Mouse (Mus musculus) CD4-positive helper T cell, adult 2 months (primary cell): Measurements from ENCODE around the gene Mrps18c.

Experiments
- DNase-seq: peaks from one replicate; pipeline ENCODE4 v3.0.0-alpha.2; 2012; ENCODE audit warnings: low read depth, missing footprints, low spot score

Mrps18c gene

GRCm38 (mm10) chr5:100798165-100798860 lies at the start of gene Mrps18c, which contains the start of gene Helq:
Mrps18c (plus strand) TSS chr5:100798627.
Helq (minus strand) TSS chr5:100798598.
- DNase-seq = peak; percentile 92

GRCm38 (mm10) chr5:100750617-100751255 lies 47.7 kb upstream of the Mrps18c start:
- DNase-seq = no peak

- DNase-seq = no peak
Measured at GRCm38 (mm10) chr5:100751655-100752054, 46.8 kb upstream of the Mrps18c start.

GRCm38 (mm10) chr5:100753407-100753806 lies 45.0 kb upstream of the Mrps18c start:
- no peak for DNase-seq

- DNase-seq = no peak
Measured at GRCm38 (mm10) chr5:100758121-100758520, 40.3 kb upstream of the Mrps18c start.

- DNase-seq = no peak
Measured at GRCm38 (mm10) chr5:100760049-100760663, 38.3 kb upstream of the Mrps18c start.

GRCm38 (mm10) chr5:100761736-100762135 lies 36.7 kb upstream of the Mrps18c start:
- DNase-seq = no peak

GRCm38 (mm10) chr5:100766026-100766425 lies 32.4 kb upstream of the Mrps18c start:
- no peak for DNase-seq

GRCm38 (mm10) chr5:100771575-100771974 lies 26.9 kb upstream of the Mrps18c start:
- no peak for DNase-seq

- no peak for DNase-seq
Measured at GRCm38 (mm10) chr5:100775778-100776404, 22.5 kb upstream of the Mrps18c start.

GRCm38 (mm10) chr5:100776900-100777299 lies 21.5 kb upstream of the Mrps18c start:
- no peak for DNase-seq

GRCm38 (mm10) chr5:100779002-100779401 lies 19.4 kb upstream of the Mrps18c start:
- DNase-seq = no peak

GRCm38 (mm10) chr5:100787527-100787926 lies 10.9 kb upstream of the Mrps18c start:
- DNase-seq = no peak

GRCm38 (mm10) chr5:100792261-100792660 lies 6.2 kb upstream of the Mrps18c start:
- DNase-seq = no peak

GRCm38 (mm10) chr5:100794084-100794483 lies 4.3 kb upstream of the Mrps18c start:
- no peak for DNase-seq

GRCm38 (mm10) chr5:100818341-100818740 lies 19.9 kb downstream of the Mrps18c start:
- no peak for DNase-seq

GRCm38 (mm10) chr5:100819568-100820480 lies 21.4 kb downstream of the Mrps18c start:
- peak; percentile 40 for DNase-seq

GRCm38 (mm10) chr5:100820483-100821184 lies 22.2 kb downstream of the Mrps18c start, which contains the start of gene Abraxas1:
Abraxas1 (minus strand) TSS chr5:100820965.
- DNase-seq = peak; percentile 88

- no peak for DNase-seq
Measured at GRCm38 (mm10) chr5:100821375-100821774, 22.9 kb downstream of the Mrps18c start.

GRCm38 (mm10) chr5:100822826-100823225 lies 24.4 kb downstream of the Mrps18c start:
- peak; percentile 11 for DNase-seq
